Mouse (Mus musculus): Measurements from ENCODE around the gene Tm4sf19. TPM values are rescaled to one million over a fixed set of nuclear protein-coding genes. Genes with fewer than 3 reads are reported as not detected.

Tm4sf19 gene
- polyA plus RNA-seq, 1 experiment from 2014 or later, result not detected

DNA sequence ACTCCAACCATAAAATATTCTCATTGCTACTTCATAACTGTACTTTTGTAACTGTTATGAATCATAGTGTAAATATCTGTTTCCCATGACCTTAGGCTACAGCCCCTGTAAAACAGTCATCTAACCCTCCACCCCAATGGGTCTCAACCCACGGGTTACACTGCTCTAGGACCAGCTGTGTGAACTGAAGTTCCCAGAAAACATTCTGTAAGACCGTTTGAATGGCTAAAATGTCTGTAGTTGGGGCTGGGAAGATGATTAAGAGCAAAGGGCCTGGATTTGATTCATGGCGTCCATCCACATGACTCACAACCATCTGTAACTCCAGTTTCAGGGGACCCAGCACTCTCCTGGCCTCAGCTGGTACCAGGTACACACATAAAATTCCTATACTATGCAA, 2.1 kb upstream of the Tm4sf19 start:
- Histone ChIP-seq H3K36me3 (peaks cover 6% of the 10 kb centered on the region; the same call in 1 of the 2 replicates), H3K4me1 (0 out of 2 replicates have a peak, but pooled peaks cover 2% of the 10 kb centered on the region), H3K27ac (no peak overlapping the region), H3K4me2 (no peak overlapping the region), H3K9ac (no peak overlapping the region), H3K9me3 (replicated peaks) (no peaks in the 10 kb centered on the region), H3K27me3 (no peaks in the 10 kb centered on the region), H3K4me3 (replicated peaks) (no peak overlapping the region)
- WGBS, result 67% methylated on average over 3 of the region's 3 CpGs
- ATAC-seq (replicated peaks; ENCODE audit: low FRiP score), result no peak

GRCm38 (mm10) chr16:32401335-32401965, 1.1 kb downstream of the Tm4sf19 start:
- Histone ChIP-seq H3K27ac (no peak overlapping the region), H3K4me3 (replicated peaks) (no peak overlapping the region), H3K4me2 (no peak overlapping the region), H3K9ac (no peak overlapping the region), H3K4me1 (no peaks in the 10 kb centered on the region), H3K9me3 (replicated peaks) (no peaks in the 10 kb centered on the region), H3K27me3 (no peaks in the 10 kb centered on the region), H3K36me3 (no peaks in the 10 kb centered on the region)
- ATAC-seq (replicated peaks; ENCODE audit: low FRiP score), result no peak
- 79% methylated on average over 9 of the region's 9 CpGs for WGBS

- Histone ChIP-seq H3K9ac (no peak overlapping the region), H3K36me3 (no peaks in the 10 kb centered on the region), H3K27ac (no peak overlapping the region), H3K27me3 (no peaks in the 10 kb centered on the region), H3K4me3 (replicated peaks) (no peak overlapping the region), H3K4me2 (no peak overlapping the region), H3K4me1 (no peaks in the 10 kb centered on the region), H3K9me3 (replicated peaks) (no peaks in the 10 kb centered on the region)
- 82% methylated on average over 3 of the region's 3 CpGs for WGBS
- ATAC-seq (replicated peaks; ENCODE audit: low FRiP score), result no peak
These were observed 2.5 kb downstream of the Tm4sf19 start for GRCm38 (mm10) chr16:32402818-32403217.

DNA sequence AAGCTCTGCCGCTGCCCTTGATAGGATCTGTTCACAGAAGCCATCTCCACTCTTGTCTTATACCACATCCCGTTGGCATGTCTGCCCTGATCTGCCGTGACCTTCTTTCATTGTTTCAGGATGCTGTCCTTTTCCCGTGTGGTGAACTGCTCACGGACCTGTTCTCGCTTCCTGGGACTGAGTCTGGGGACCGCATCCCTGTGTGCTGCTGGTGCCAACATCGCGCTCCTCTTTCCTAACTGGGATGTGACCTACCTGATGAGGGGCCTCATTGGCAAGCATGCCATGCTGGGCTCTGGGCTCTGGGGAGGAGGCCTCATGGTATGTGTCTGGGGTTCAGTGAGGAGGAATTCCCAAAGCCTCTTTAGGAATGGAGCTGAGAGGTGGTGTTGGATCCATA, 5.4 kb downstream of the Tm4sf19 start:
- Histone ChIP-seq H3K27me3 (no peaks in the 10 kb centered on the region), H3K9me3 (replicated peaks) (no peaks in the 10 kb centered on the region), H3K27ac (no peak overlapping the region), H3K4me2 (no peak overlapping the region), H3K4me1 (no peaks in the 10 kb centered on the region), H3K9ac (no peak overlapping the region), H3K4me3 (replicated peaks) (no peak overlapping the region), H3K36me3 (no peaks in the 10 kb centered on the region)
- no peak for ATAC-seq (replicated peaks; ENCODE audit: low FRiP score)
- 93% methylated on average over 9 of the region's 9 CpGs for WGBS

- H3K4me2 ChIP-seq, result no peak overlapping the region
- no peak overlapping the region for H3K27ac ChIP-seq
- no peaks in the 10 kb centered on the region for H3K27me3 ChIP-seq
- no peak overlapping the region for H3K4me3 ChIP-seq (replicated peaks)
- H3K36me3 ChIP-seq, result no peaks in the 10 kb centered on the region
- H3K9ac ChIP-seq, result no peak overlapping the region
- H3K4me1 ChIP-seq, result no peaks in the 10 kb centered on the region
- no peak for ATAC-seq (replicated peaks; ENCODE audit: low FRiP score)
- no peaks in the 10 kb centered on the region for H3K9me3 ChIP-seq (replicated peaks)
- WGBS, result 66% methylated on average over 6 of the region's 6 CpGs
These were observed 6.4 kb downstream of the Tm4sf19 start for GRCm38 (mm10) chr16:32406671-32407070.

DNA sequence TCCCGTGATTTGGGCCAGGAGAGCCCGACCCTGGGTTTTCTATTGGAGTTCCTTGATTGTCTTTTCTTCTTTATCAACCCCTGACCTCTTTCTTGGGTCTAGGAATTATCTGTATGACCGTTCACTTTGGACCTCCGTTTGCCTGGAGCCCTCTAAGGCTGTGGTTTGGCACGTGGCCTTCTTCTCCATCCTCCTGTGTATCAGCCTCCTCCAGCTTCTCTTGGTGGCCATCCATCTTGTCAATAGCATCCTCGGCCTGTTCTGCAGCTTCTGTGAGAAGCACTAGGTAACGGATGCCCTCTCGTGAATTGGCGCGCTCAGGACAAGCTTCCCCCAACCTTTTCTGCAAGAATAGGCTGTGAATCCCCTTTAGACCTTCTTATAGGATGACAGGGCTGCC, 7.4 kb downstream of the Tm4sf19 start:
- H3K9ac ChIP-seq, result no peak overlapping the region
- no peaks in the 10 kb centered on the region for H3K4me1 ChIP-seq
- H3K27ac ChIP-seq, result no peak overlapping the region
- H3K9me3 ChIP-seq (replicated peaks), result no peaks in the 10 kb centered on the region
- H3K36me3 ChIP-seq, result no peaks in the 10 kb centered on the region
- no peak overlapping the region for H3K4me3 ChIP-seq (replicated peaks)
- H3K27me3 ChIP-seq, result no peaks in the 10 kb centered on the region
- 83% methylated on average over 10 of the region's 10 CpGs for WGBS
- no peak overlapping the region for H3K4me2 ChIP-seq
- no peak for ATAC-seq (replicated peaks; ENCODE audit: low FRiP score)

- Histone ChIP-seq H3K27me3 (no peaks in the 10 kb centered on the region), H3K4me2 (no peak overlapping the region), H3K27ac (no peak overlapping the region), H3K4me3 (replicated peaks) (no peak overlapping the region), H3K9me3 (replicated peaks) (no peaks in the 10 kb centered on the region), H3K4me1 (peaks cover 15% of the 10 kb centered on the region), H3K9ac (no peak overlapping the region), H3K36me3 (no peaks in the 10 kb centered on the region)
- no peak for ATAC-seq (replicated peaks; ENCODE audit: low FRiP score)
- 53% methylated on average over 1 of the region's 1 CpGs for WGBS
These were observed 17.2 kb downstream of the Tm4sf19 start for GRCm38 (mm10) chr16:32417457-32417856.

DNA sequence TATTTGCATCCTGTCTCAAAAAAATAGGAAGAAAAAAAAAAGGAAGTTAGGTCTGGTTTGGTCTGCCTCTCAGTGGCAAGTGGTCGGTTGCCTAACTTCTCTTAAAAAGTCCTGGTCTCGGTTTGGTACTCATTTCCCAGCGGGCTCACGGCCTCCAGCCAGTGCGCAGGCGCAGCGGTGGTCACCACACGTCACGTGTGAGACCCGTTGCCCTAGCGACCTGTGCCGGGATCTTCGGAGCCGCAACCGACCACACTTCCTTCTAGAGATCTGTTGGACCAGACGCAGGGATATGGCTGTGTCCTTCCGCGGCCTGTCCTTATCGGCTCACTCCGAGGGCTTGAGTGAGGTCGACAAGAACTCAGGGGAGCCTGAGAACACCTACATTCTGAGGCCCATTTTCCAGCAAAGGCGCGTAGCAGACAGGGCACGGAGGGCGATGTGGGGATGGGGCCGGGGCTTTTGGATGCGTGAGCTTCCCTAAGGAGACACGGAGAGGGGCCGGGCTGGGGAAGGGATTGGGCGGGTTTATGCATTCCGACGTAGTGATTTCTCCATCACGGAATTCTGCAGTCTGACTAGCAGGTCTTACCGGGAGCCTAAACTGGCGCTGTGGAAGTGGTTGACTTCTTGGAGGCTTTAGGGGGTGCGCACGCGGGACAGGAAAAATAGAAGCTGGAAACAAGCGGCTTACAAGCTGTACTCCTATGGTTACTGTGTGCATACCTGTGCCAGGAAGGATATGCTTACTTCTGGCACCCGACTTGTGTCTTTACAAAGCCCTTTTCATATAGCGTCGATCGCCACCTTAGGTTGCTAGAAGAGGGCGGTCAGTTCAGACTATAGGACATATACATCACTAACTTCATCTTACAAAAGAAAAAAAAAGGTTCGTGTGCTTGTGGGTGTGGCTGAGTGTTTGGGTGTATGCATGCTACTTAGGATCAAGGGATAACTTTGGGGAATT, 19.5 kb downstream of the Tm4sf19 start, which contains the start of gene Tctex1d2:
TSS of gene Tctex1d2 (plus strand) at position 186 of the 967 bp plus-strand sequence.
- peak within 1 kb of the TSS; percentile 74 for H3K4me2 ChIP-seq

GRCm38 (mm10) chr16:32427506-32427905, 27.2 kb downstream of the Tm4sf19 start:
- H3K4me3 ChIP-seq (replicated peaks), result no peak overlapping the region
- no peaks in the 10 kb centered on the region for H3K36me3 ChIP-seq
- H3K27me3 ChIP-seq, result no peaks in the 10 kb centered on the region
- ATAC-seq (replicated peaks; ENCODE audit: low FRiP score), result no peak
- no peak overlapping the region for H3K4me2 ChIP-seq
- H3K4me1 ChIP-seq, result peaks cover 14% of the 10 kb centered on the region
- H3K9ac ChIP-seq, result no peak overlapping the region
- no peaks in the 10 kb centered on the region for H3K9me3 ChIP-seq (replicated peaks)
- WGBS, result 86% methylated on average over 3 of the region's 3 CpGs
- H3K27ac ChIP-seq, result no peak overlapping the region

More for the DNA sequence above, 19.5 kb downstream of the Tm4sf19 start, which contains the start of gene Tctex1d2:
- H3K27ac ChIP-seq, result peak within 1 kb of the TSS; percentile 94
- H3K36me3 ChIP-seq, result no peaks in the 10 kb centered on the region
- 1% methylated on average over 45 of the region's 45 CpGs for WGBS
- H3K9ac ChIP-seq, result peak within 1 kb of the TSS; percentile 58
- ATAC-seq (replicated peaks; ENCODE audit: low FRiP score), result peak; percentile 98
- no peaks in the 10 kb centered on the region for H3K9me3 ChIP-seq (replicated peaks)
- peak within 1 kb of the TSS; percentile 71 for H3K4me3 ChIP-seq (replicated peaks)
- no peaks in the 10 kb centered on the region for H3K27me3 ChIP-seq
- H3K4me1 ChIP-seq, result peaks cover 15% of the 10 kb centered on the region

- peak within 1 kb of the TSS; percentile 91 for H3K27ac ChIP-seq
- no peaks in the 10 kb centered on the region for H3K9me3 ChIP-seq (replicated peaks)
- H3K4me2 ChIP-seq, result peak within 1 kb of the TSS; percentile 87
- peaks cover 14% of the 10 kb centered on the region for H3K4me1 ChIP-seq
- peak; percentile 97 for ATAC-seq (replicated peaks; ENCODE audit: low FRiP score)
- WGBS, result under 1% methylated on average over 54 of the region's 54 CpGs
- no peaks in the 10 kb centered on the region for H3K36me3 ChIP-seq
- peak within 1 kb of the TSS; percentile 74 for H3K4me3 ChIP-seq (replicated peaks)
- H3K27me3 ChIP-seq, result no peaks in the 10 kb centered on the region
- H3K9ac ChIP-seq, result peak within 1 kb of the TSS; percentile 74
These were observed 30.3 kb downstream of the Tm4sf19 start, which contains the start of gene Pcyt1a for GRCm38 (mm10) chr16:32430474-32431046. Gene Pcyt1a (plus strand): TSS chr16:32430921.

- Histone ChIP-seq H3K27ac (peak overlapping the region; percentile 91), H3K4me1 (peaks cover 14% of the 10 kb centered on the region), H3K4me3 (replicated peaks) (peak overlapping the region; percentile 74), H3K9ac (peak overlapping the region; percentile 74), H3K27me3 (no peaks in the 10 kb centered on the region), H3K36me3 (no peaks in the 10 kb centered on the region), H3K9me3 (replicated peaks) (no peaks in the 10 kb centered on the region), H3K4me2 (peak overlapping the region; percentile 87)
- ATAC-seq (replicated peaks; ENCODE audit: low FRiP score), result peak; percentile 80
- 1% methylated on average over 28 of the region's 28 CpGs for WGBS
These were observed 30.8 kb downstream of the Tm4sf19 start for GRCm38 (mm10) chr16:32431047-32431591.
